Mouse (Mus musculus) layer of hippocampus, postnatal 25 days (tissue): ENCODE results near the gene Aldh3a2. TPM values are rescaled to one million over a fixed set of nuclear protein-coding genes. Genes with fewer than 3 reads are reported as not detected.
A peak's percentile ranks its signal among the peaks of the same experiment; 100 is the strongest.

Source experiments
- DNase-seq, 2 experiments: peaks; one replicate each; pipeline ENCODE4 v3.0.0; 2022; ENCODE audit warnings: mixed read lengths in 2 of 2, low spot score in 1 of 2; ENCODE audit errors: extremely low spot score in 1 of 2
- total RNA-seq, 2 experiments: library from RNA; stranded (reverse); gene quantifications; 2 replicates each; pipeline ENCODE4 v1.2.3; 2021

The Aldh3a2 gene
- total RNA-seq, 2 experiments from 2014 or later = 56.1 to 63.8 TPM

- DNase-seq = no peak
These were observed 7.8 kb upstream of the Aldh3a2 start for GRCm38 (mm10) chr11:61275106-61275505.

- no peak for DNase-seq
These were observed 7.2 kb upstream of the Aldh3a2 start for GRCm38 (mm10) chr11:61274421-61274820.

- DNase-seq = no peak
These were observed 6.7 kb upstream of the Aldh3a2 start for GRCm38 (mm10) chr11:61273928-61274327.

- no peak for DNase-seq
These were observed 4.3 kb upstream of the Aldh3a2 start for GRCm38 (mm10) chr11:61271612-61272011.

- DNase-seq = no peak
These were observed 3.1 kb upstream of the Aldh3a2 start for GRCm38 (mm10) chr11:61270406-61270805.

- no peak for DNase-seq
These were observed 1.5 kb upstream of the Aldh3a2 start for GRCm38 (mm10) chr11:61268626-61269349.

GRCm38 (mm10) chr11:61263841-61264240 lies 3.4 kb downstream of the Aldh3a2 start:
- no peak for DNase-seq

- DNase-seq = no peak
These were observed 4.7 kb downstream of the Aldh3a2 start for GRCm38 (mm10) chr11:61262516-61262915.

- DNase-seq = no peak
These were observed 8.2 kb downstream of the Aldh3a2 start for GRCm38 (mm10) chr11:61259106-61259505.

- DNase-seq = no peak
These were observed 14.5 kb downstream of the Aldh3a2 start for GRCm38 (mm10) chr11:61252807-61253206.

GRCm38 (mm10) chr11:61251741-61252140 lies 15.5 kb downstream of the Aldh3a2 start:
- no peak for DNase-seq

GRCm38 (mm10) chr11:61244406-61244805 lies 22.9 kb downstream of the Aldh3a2 start:
- DNase-seq = no peak

GRCm38 (mm10) chr11:61236015-61236414 lies 31.2 kb downstream of the Aldh3a2 start:
- DNase-seq = no peak

- DNase-seq = no peak
These were observed 33.1 kb downstream of the Aldh3a2 start for GRCm38 (mm10) chr11:61234174-61234573.

GRCm38 (mm10) chr11:61231329-61231728 lies 35.9 kb downstream of the Aldh3a2 start:
- peak; percentile 25 to 59 for DNase-seq

- no peak for DNase-seq
These were observed 38.9 kb downstream of the Aldh3a2 start for GRCm38 (mm10) chr11:61228406-61228805.

GRCm38 (mm10) chr11:61227816-61228215 lies 39.4 kb downstream of the Aldh3a2 start:
- no peak for DNase-seq

- peak; percentile 29 to 40 for DNase-seq
These were observed 41.3 kb downstream of the Aldh3a2 start for GRCm38 (mm10) chr11:61225941-61226412.

GRCm38 (mm10) chr11:61225511-61225910 lies 41.8 kb downstream of the Aldh3a2 start:
- DNase-seq = no peak

- no peak for DNase-seq
These were observed 42.4 kb downstream of the Aldh3a2 start for GRCm38 (mm10) chr11:61224907-61225306.

- DNase-seq = no peak
These were observed 43.0 kb downstream of the Aldh3a2 start for GRCm38 (mm10) chr11:61224234-61224744.
